Mouse (Mus musculus) G1E (cell line): ENCODE results near the gene Vegfb. TPM values are rescaled to one million over a fixed set of nuclear protein-coding genes. Genes with fewer than 3 reads are reported as not detected.

Experiments used
- ATAC-seq: 2 replicates; pipeline ENCODE4 v1.8.0; 2016; ENCODE audit warnings: mild to moderate bottlenecking; ENCODE audit not compliant: insufficient number of reproducible peaks, poor library complexity, low FRiP score, severe bottlenecking; ENCODE audit errors: extremely low read depth
- DNase-seq: peaks from one replicate; pipeline ENCODE4 v3.0.0; 2012; ENCODE audit warnings: low spot score
- H3K27me3 ChIP-seq: 2 replicates; pipeline ENCODE4 v1.6.1; 2012; ENCODE audit warnings: mild to moderate bottlenecking, low read length, inconsistent platforms; ENCODE audit not compliant: insufficient read depth
- H3K36me3 ChIP-seq: replicated peaks from 2 replicates; pipeline ENCODE3; 2012; ENCODE audit warnings: mild to moderate bottlenecking, inconsistent platforms
- H3K4me1 ChIP-seq: 2 replicates; pipeline ENCODE4 v1.6.1; 2012; ENCODE audit warnings: low read depth, low read length, inconsistent platforms, mixed read lengths; ENCODE audit not compliant: insufficient read depth
- H3K4me3 ChIP-seq: 2 replicates; pipeline ENCODE4 v1.5.1; 2012; ENCODE audit warnings: low read depth, mild to moderate bottlenecking, inconsistent platforms, low read length, moderate library complexity, mixed read lengths
- H3K9me3 ChIP-seq: replicated peaks from 2 replicates; pipeline ENCODE4 v1.6.1; 2012; ENCODE audit warnings: inconsistent platforms
- CTCF ChIP-seq: IDR thresholded peaks from 2 replicates; pipeline ENCODE4 v1.5.1; 2012; ENCODE audit warnings: low read depth, low read length, inconsistent platforms, mixed read lengths
- GATA1 ChIP-seq: IDR thresholded peaks from 2 replicates; pipeline ENCODE4 v1.6.1; 2012; ENCODE audit warnings: borderline replicate concordance, low read length, inconsistent platforms, mixed read lengths
- GATA2 ChIP-seq: IDR thresholded peaks from 2 replicates; pipeline ENCODE4 v1.6.1; 2012; ENCODE audit warnings: low read depth, low read length, inconsistent platforms, borderline replicate concordance
- POLR2AphosphoS5 ChIP-seq: IDR thresholded peaks from 2 replicates; pipeline ENCODE4 v1.6.1; 2012; ENCODE audit warnings: low read depth, low read length, inconsistent platforms; ENCODE audit not compliant: insufficient replicate concordance
- TAL1 ChIP-seq: conservative IDR thresholded peaks from 2 replicates; pipeline ENCODE4 v1.6.1; 2012; ENCODE audit warnings: low read depth, low read length, inconsistent platforms, mixed read lengths
- polyA plus RNA-seq: library from polyadenylated mRNA; stranded (reverse); fragments of >175 nt; gene quantifications from 2 replicates; pipeline ENCODE4 v1.2.3, GENCODE M21; 2012
- total RNA-seq, 2 experiments: library from RNA; stranded (forward) in 1 of 2; stranded (reverse) in 1 of 2; fragments of 200-1000 nt in 1 of 2; fragments of >200 nt in 1 of 2; fragmentation: Nextera tagmentation in 1 of 2; gene quantifications; 2 replicates each; pipeline ENCODE4 v1.2.3; 2014 to 2017

The Vegfb gene
- total and polyA plus RNA-seq, 3 experiments, result 20.2 to 92.6 (median 29.6) TPM

- H3K4me3 ChIP-seq, result peak overlapping the region; percentile 80
- peaks cover 32% of the 10 kb centered on the region for H3K36me3 ChIP-seq
- no peak for DNase-seq
- TF ChIP-seq GATA2 (no peak), POLR2AphosphoS5 (no peak), GATA1 (no peak), TAL1 (no peak), CTCF (no peak)
- no peak for ATAC-seq
- H3K9me3 ChIP-seq, result no peaks in the 10 kb centered on the region
- peaks cover 87% of the 10 kb centered on the region for H3K4me1 ChIP-seq
- no peaks in the 10 kb centered on the region for H3K27me3 ChIP-seq
These were observed 13.8 kb downstream of the Vegfb start for GRCm38 (mm10) chr19:6973581-6974190.

GRCm38 (mm10) chr19:6972247-6972917, 15.1 kb downstream of the Vegfb start:
- Histone ChIP-seq H3K9me3 (no peaks in the 10 kb centered on the region), H3K27me3 (no peaks in the 10 kb centered on the region), H3K4me1 (peaks cover 87% of the 10 kb centered on the region), H3K36me3 (peaks cover 18% of the 10 kb centered on the region), H3K4me3 (no peak overlapping the region)
- ATAC-seq, result no peak
- TF ChIP-seq GATA2 (no peak), TAL1 (no peak), POLR2AphosphoS5 (no peak), GATA1 (no peak), CTCF (no peak)
- no peak for DNase-seq

- peaks cover 86% of the 10 kb centered on the region for H3K4me1 ChIP-seq
- ATAC-seq (no peak), DNase-seq (no peak)
- no peaks in the 10 kb centered on the region for H3K9me3 ChIP-seq
- no peaks in the 10 kb centered on the region for H3K27me3 ChIP-seq
- peaks cover 16% of the 10 kb centered on the region for H3K36me3 ChIP-seq
- H3K4me3 ChIP-seq, result no peak overlapping the region
- no peak for TF ChIP-seq GATA1
- no peak for TF ChIP-seq CTCF
- no peak for TF ChIP-seq TAL1
- no peak for TF ChIP-seq POLR2AphosphoS5
- TF ChIP-seq GATA2, result no peak
These were observed 15.8 kb downstream of the Vegfb start for GRCm38 (mm10) chr19:6971644-6972043.

DNA sequence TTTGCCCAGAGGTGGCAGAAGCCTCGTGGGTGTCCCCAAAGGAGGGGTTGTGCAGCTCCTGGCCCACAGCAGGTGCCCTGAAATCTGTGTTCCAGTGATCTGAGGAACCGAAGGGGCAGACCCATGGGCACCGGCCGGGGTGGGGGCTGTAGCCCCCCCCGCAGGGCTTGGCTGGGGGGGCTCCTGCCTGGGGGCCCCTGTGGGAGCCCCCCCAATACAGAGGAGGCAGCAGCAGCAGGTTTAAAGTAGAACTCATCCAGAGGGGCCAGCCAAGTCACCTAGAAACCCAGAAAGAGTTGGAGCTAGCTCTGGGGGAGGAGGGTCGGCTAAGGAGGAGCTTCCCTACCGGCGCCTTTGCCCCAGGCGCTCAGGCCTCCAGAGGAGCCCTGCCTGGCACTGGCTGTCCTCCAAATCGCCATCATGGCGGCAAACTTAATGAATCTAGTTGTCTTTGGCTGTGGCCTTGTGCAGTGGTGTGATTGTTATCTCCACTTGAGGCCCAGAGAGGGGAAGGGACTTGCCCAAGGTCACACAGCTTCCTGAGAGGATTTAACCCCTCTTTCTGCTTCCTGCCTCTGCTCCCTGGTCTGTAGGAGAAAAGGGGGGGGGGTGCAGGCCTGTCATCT, 16.9 kb downstream of the Vegfb start:
- ATAC-seq, result no peak
- TF ChIP-seq TAL1, result no peak
- TF ChIP-seq CTCF, result no peak
- TF ChIP-seq GATA2, result no peak
- TF ChIP-seq POLR2AphosphoS5, result no peak
- TF ChIP-seq GATA1, result no peak
- H3K4me1 ChIP-seq, result peaks cover 81% of the 10 kb centered on the region
- H3K36me3 ChIP-seq, result peaks cover 18% of the 10 kb centered on the region
- H3K4me3 ChIP-seq, result peak overlapping the region; percentile 80; the same call in 1 of the 2 replicates
- peak; percentile 28 for DNase-seq
- no peaks in the 10 kb centered on the region for H3K9me3 ChIP-seq
- H3K27me3 ChIP-seq, result no peaks in the 10 kb centered on the region

GRCm38 (mm10) chr19:6969665-6970381, 17.6 kb downstream of the Vegfb start:
- peaks cover 25% of the 10 kb centered on the region for H3K36me3 ChIP-seq
- peak; percentile 87 for DNase-seq
- no peaks in the 10 kb centered on the region for H3K9me3 ChIP-seq
- peak overlapping the region; percentile 80 for H3K4me3 ChIP-seq
- H3K27me3 ChIP-seq, result no peaks in the 10 kb centered on the region
- TF ChIP-seq TAL1, result no peak
- TF ChIP-seq POLR2AphosphoS5, result no peak
- TF ChIP-seq GATA1, result no peak
- no peak for TF ChIP-seq GATA2
- TF ChIP-seq CTCF, result peak; percentile 31
- peaks cover 84% of the 10 kb centered on the region for H3K4me1 ChIP-seq
- ATAC-seq, result no peak

- peaks cover 85% of the 10 kb centered on the region for H3K4me1 ChIP-seq
- no peak for ATAC-seq
These were observed 18.2 kb downstream of the Vegfb start for GRCm38 (mm10) chr19:6969291-6969664.

More at GRCm38 (mm10) chr19:6969291-6969664, 18.2 kb downstream of the Vegfb start:
- H3K27me3 ChIP-seq, result no peaks in the 10 kb centered on the region
- no peaks in the 10 kb centered on the region for H3K9me3 ChIP-seq
- DNase-seq, result no peak
- no peak for TF ChIP-seq POLR2AphosphoS5
- TF ChIP-seq GATA1, result no peak
- TF ChIP-seq TAL1, result no peak
- TF ChIP-seq CTCF, result no peak
- no peak for TF ChIP-seq GATA2
- H3K4me3 ChIP-seq, result peak overlapping the region; percentile 80
- H3K36me3 ChIP-seq, result peaks cover 31% of the 10 kb centered on the region
